ENCODE assay signal across 14 mouse cellular contexts in the genomic region with DNA sequence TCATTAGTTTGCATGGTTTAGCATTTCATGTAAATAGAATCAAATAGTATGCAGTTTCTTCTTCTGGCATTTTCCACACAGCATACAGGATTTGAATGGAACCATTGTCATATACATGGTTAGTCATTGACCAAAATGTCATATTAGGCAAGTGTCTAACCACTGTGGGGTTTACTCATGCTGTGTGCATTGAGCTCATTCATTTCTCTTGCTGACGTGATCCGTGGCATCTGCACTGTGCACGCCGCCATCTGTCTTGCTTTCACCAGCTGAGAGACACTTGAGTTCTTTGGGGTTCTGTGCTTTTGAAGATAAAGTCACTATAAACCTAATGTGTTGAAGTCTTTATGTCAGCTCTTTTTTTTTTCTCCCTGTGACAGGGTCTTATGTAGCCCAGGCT. TPM values are rescaled to one million over a fixed set of nuclear protein-coding genes. Genes with fewer than 3 reads are reported as not detected.
A peak's percentile ranks its signal among the peaks of the same experiment; 100 is the strongest.
DNase-seq lines count a peak whose midpoint lies in the region; ATAC-seq lines count a peak whose summit lies in the region.
"Had no signal": no experiment of that assay in that cellular context is flagged by ENCODE, and none has a peak within 500 bp of the region (broad histone marks: within the 10 kb centered on the region; RNA-seq: fewer than 3 reads in every experiment).

No protein-coding gene starts in this region.

- ATAC-seq in frontal cortex, adult (ENCODE audit: low TSS enrichment) = peak; percentile 94
- no peak for ATAC-seq in CD4-positive, CD25-positive, alpha-beta regulatory T cell, adult 4 months
- ATAC-seq: intestine, embryonic 15.5 days had no signal

- no peak for DNase-seq in frontal cortex, postnatal 25 days (ENCODE audit: low spot score in 2 of 2)
- peak; percentile 77 for DNase-seq in NIH3T3 (ENCODE audit: low read depth)
- peak; percentile 71 for DNase-seq in layer of hippocampus, adult 9-11 months
- DNase-seq in right cerebral cortex, postnatal 10 days (ENCODE audit: low spot score in 2 of 2) = peak; percentile 49 to 67
- no peak for DNase-seq in embryo, embryonic 11 days
- DNase-seq in adrenal gland, adult 8-10 months = no peak
- DNase-seq: adrenal gland, adult 2 months; heart, postnatal 36 days; kidney, postnatal 10 days; lung, adult 2 months; thymus, adult 18-20 months had no signal

RNA-seq across cellular contexts. Expression of a gene that starts 43.6 kb away (rescaled TPM):
- total RNA-seq in adrenal gland, adult 8-10 months (2022) = 10 to 100 TPM; 29.6 to 42.9 (median 37.4) TPM
- 100 to 1,000 TPM; 129 to 140 TPM for polyA plus RNA-seq in CD4-positive, CD25-positive, alpha-beta regulatory T cell, adult 4 months (2017; shearing (Covaris generic))

RNA-seq across cellular contexts. Expression of a gene that starts 43.7 kb away (rescaled TPM):
- 10 to 100 TPM; 19.6 to 24.0 (median 22.6) TPM for total RNA-seq in adrenal gland, adult 8-10 months (2022)
- 10 to 100 TPM; 13.4 to 18.2 TPM for polyA plus RNA-seq in CD4-positive, CD25-positive, alpha-beta regulatory T cell, adult 4 months (2017; shearing (Covaris generic))

Comparison
In these comparisons a context has a peak if more than half of its experiments do, and no peak if none do; other contexts are left out.
1. DNase-seq: peak in NIH3T3 (single experiment), layer of hippocampus, adult 9-11 months (single experiment) and right cerebral cortex, postnatal 10 days (2 of 2); none in frontal cortex, postnatal 25 days (0 of 2), embryo, embryonic 11 days (single experiment) and adrenal gland, adult 8-10 months (single experiment).